Mouse (Mus musculus): Measurements from ENCODE around the gene Usp7. TPM values are rescaled to one million over a fixed set of nuclear protein-coding genes. Genes with fewer than 3 reads are reported as not detected.
A peak's percentile ranks its signal among the peaks of the same experiment; 100 is the strongest.

Gene Usp7
- polyA plus RNA-seq, 1 experiment from 2014 or later: 34.7 TPM

DNA sequence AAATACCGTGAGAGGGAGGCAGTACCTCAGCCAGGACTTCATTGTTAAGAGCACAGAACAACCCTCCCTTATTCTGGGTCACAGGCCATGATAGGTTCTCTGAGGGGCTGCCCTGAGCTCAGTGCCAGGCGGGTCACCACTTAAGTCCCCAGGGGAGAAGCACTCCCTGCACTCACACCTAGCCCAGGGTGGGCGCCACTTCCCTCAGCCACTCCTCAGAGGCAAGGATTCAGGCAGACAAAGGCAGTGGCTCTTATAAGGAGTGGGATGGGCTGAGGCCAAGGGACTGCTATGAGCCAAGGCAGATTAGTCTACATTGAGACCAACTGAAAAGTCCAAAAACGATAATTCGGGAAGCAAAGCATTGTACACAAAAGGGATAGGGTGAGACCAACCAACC lies 126.7 kb downstream of the Usp7 start:
- Histone ChIP-seq H3K4me1 (peaks cover 66% of the 10 kb centered on the region), H3K36me3 (peaks cover 52% of the 10 kb centered on the region)
- no peak for ATAC-seq (ENCODE audit: low FRiP score, low read depth)

DNA sequence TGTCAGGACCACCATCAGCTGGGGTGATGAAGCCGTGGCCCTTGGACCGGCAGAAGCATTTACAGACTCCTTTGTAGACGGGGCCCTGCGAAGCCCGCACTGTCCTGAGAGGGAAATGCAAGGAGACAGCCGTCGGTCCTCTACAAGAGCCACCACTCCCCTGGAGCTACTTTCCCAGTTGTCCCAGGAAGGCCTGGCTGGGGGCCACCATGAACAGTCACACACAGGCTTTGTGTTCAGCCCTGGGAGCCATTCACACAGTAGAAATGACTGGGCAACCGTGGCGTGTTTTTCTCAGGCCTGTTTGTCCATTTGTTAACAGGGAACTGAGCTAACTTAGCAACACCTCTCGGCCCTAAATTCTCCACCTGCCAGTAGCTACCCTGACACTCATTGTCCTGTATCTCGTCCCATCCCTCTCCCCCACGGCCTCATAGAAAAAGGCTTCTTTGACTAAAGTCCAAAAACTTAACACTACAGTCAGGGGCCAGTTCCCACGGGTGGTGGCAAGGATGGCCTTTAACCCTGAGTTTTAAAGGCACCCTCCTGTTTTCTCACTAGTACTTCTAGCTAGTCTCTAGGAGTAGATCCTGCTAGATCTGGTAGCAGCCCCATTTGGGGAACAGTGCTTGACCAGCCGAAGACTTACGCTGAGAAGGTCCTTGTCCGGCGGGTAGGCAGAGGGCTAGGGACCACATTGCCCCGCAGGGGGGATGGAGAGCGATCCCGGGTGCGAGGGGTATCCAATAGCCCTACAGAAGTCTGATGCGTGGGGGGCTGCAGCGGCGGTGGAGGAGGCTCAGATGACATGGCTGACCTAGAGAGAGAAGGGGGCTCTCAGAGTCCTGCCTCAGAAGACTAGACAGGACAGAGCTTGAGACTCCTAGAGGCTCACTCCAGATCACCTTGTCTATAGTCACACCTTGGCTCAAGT lies 128.2 kb downstream of the Usp7 start:
- WGBS: 81% methylated on average over 24 of the region's 24 CpGs
- H3K36me3 ChIP-seq: peaks cover 65% of the 10 kb centered on the region
- H3K27ac ChIP-seq: no peak overlapping the region
- H3K9ac ChIP-seq: no peak overlapping the region; the same call in 1 of the 2 replicates
- ATAC-seq (ENCODE audit: low FRiP score, low read depth): no peak
- H3K4me1 ChIP-seq: peaks cover 52% of the 10 kb centered on the region
- no peaks in the 10 kb centered on the region for H3K9me3 ChIP-seq
- 0 out of 2 replicates have a peak overlapping the region, but pooled peaks have one; percentile 5 for H3K4me2 ChIP-seq (replicated peaks)
- no peaks in the 10 kb centered on the region for H3K27me3 ChIP-seq (replicated peaks)
- H3K4me3 ChIP-seq: no peak overlapping the region

More for the DNA sequence above, 126.7 kb downstream of the Usp7 start:
- Histone ChIP-seq H3K4me3 (no peak overlapping the region), H3K9me3 (no peaks in the 10 kb centered on the region), H3K27ac (no peak overlapping the region), H3K9ac (no peak overlapping the region), H3K27me3 (replicated peaks) (no peaks in the 10 kb centered on the region), H3K4me2 (replicated peaks) (no peak overlapping the region)
- WGBS: 86% methylated on average over 5 of the region's 5 CpGs

DNA sequence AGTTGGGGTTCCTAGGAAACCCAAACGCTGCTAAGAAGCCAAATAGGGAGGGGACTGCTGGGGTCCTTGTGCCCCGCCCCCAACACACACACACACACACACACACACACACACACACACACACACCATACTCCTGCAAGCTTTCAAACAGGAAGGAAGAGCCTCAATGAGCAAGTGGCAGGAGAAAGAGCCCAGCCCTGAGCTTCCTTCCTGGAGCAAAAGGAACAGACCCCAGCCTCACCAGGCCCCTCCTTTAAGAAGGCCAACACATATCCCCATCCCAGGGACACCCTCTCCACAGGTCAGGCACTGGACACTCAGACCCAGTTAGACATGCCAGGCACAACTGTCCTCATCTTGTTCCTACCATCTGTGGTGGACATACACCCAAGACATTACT lies 129.1 kb downstream of the Usp7 start:
- Histone ChIP-seq H3K4me3 (no peak overlapping the region), H3K4me2 (replicated peaks) (no peak overlapping the region), H3K27ac (no peak overlapping the region), H3K9me3 (no peaks in the 10 kb centered on the region), H3K4me1 (peaks cover 43% of the 10 kb centered on the region), H3K36me3 (peaks cover 70% of the 10 kb centered on the region), H3K27me3 (replicated peaks) (no peaks in the 10 kb centered on the region), H3K9ac (no peak overlapping the region)
- 73% methylated on average over 2 of the region's 2 CpGs for WGBS
- ATAC-seq (ENCODE audit: low FRiP score, low read depth): no peak

DNA sequence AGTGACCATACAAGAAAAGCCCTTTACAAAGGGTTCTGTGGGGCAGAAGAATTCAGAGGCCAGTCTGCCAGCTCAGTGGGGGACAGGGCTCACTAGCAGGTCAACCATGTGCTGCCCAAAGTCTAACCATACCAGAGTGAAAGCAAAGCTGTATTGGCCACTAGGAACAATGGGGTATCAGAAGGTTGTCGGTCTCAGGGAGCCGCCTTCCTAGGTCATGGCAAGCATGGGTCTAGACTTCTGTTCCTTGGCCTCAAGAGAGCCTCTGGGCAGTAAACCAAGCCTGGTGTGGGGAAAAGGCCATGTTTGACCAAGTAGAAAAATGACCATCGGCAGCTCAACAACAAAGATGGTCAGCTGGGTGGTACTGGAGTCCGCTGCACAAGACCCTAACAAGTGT lies 133.3 kb downstream of the Usp7 start:
- peaks cover 86% of the 10 kb centered on the region for H3K36me3 ChIP-seq
- H3K9me3 ChIP-seq: no peaks in the 10 kb centered on the region
- peaks cover 8% of the 10 kb centered on the region for H3K4me1 ChIP-seq
- no peak overlapping the region for H3K9ac ChIP-seq
- H3K27me3 ChIP-seq (replicated peaks): no peaks in the 10 kb centered on the region
- ATAC-seq (ENCODE audit: low FRiP score, low read depth): no peak
- H3K27ac ChIP-seq: no peak overlapping the region
- WGBS: 90% methylated on average over 4 of the region's 4 CpGs
- H3K4me3 ChIP-seq: no peak overlapping the region
- H3K4me2 ChIP-seq (replicated peaks): no peak overlapping the region

DNA sequence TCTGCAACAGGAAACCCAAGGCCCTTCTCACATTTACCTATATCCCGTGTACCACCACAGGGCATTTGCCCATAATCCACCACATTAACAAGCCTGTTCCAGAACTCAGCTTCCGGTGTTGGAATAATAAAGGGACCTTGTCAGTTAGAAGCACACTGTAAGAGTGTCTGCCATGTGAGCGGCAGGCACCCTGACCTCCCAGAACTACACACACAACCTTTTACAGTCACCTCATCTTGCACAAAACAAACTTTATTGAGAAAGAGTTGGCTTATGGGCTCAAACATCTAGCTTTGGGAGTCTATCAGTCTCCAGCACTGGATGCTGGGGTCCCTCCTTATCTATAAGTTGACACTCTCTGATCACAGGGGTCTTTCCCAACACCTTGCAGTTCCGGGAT lies 133.8 kb downstream of the Usp7 start:
- Histone ChIP-seq H3K27ac (no peak overlapping the region), H3K27me3 (replicated peaks) (no peaks in the 10 kb centered on the region), H3K9me3 (no peaks in the 10 kb centered on the region), H3K4me3 (no peak overlapping the region), H3K9ac (no peak overlapping the region), H3K36me3 (peaks cover 86% of the 10 kb centered on the region), H3K4me1 (peaks cover 6% of the 10 kb centered on the region), H3K4me2 (replicated peaks) (no peak overlapping the region)
- 84% methylated on average over 4 of the region's 4 CpGs for WGBS
- ATAC-seq (ENCODE audit: low FRiP score, low read depth): no peak

DNA sequence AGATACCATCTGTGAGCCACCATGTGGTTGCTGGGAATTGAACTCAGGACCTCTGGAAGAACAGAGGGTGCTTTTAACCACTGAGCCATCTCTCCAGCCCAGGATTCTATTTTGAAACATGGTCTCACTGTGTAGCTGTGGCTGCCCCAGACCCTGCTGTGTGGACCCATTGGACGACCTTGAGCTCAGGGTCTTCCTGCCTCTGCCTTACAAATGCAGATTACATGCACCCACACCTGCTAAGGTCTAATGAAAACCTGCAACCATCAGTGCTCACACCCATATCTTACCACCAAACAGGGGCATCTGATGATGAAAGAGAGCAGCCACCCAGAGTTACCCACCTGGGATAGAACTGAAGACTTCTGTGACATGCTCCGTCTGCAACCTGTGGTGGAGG lies 135.9 kb downstream of the Usp7 start:
- H3K4me1 ChIP-seq: no peaks in the 10 kb centered on the region; the same call in 1 of the 2 replicates
- H3K4me3 ChIP-seq: no peak overlapping the region
- no peak for ATAC-seq (ENCODE audit: low FRiP score, low read depth)
- no peaks in the 10 kb centered on the region for H3K9me3 ChIP-seq
- H3K27me3 ChIP-seq (replicated peaks): no peaks in the 10 kb centered on the region
- no peak overlapping the region for H3K4me2 ChIP-seq (replicated peaks)
- H3K27ac ChIP-seq: no peak overlapping the region
- H3K36me3 ChIP-seq: peaks cover 84% of the 10 kb centered on the region
- no peak overlapping the region for H3K9ac ChIP-seq
- WGBS: 81% methylated on average over 2 of the region's 2 CpGs

DNA sequence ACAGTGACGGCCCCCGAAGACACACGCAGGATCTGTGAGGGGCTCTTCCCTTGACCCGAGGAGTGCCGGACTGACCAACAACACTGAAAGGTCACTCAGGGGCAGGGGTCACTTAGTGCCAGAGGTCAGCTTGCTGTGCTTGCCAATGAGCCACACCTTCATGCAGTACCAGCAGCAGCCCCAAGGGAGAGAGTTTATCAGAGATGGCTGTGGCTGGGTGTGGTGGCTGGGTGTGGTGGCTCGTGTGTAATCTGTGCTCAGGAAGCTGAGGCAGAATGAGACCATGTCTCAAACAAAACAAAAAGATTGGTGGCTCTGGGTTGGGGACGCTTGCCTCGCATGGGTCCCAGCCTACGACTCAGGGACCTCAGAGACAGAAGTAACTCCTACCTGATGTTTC lies 136.5 kb downstream of the Usp7 start:
- peaks cover 85% of the 10 kb centered on the region for H3K36me3 ChIP-seq

DNA sequence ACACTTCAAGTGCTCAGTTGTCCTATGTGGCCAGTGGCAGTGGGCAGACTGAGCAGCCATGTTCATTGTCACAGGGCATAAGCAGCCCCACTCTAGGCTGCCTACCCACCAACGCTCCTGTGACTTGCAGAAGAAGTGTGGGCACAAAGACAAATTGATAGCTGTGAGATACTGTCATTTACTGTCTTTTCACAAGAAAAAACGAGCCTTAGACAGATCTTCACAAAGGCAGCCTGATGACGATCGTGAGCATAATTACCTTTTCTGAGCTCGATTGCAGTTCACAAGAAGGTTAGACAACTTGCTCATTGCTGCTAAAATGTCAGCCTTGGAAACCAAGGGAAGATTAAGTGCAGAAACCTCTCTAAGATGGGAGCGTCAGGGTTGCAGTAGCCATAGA lies 137.0 kb downstream of the Usp7 start:
- H3K27me3 ChIP-seq (replicated peaks): no peaks in the 10 kb centered on the region
- no peak overlapping the region for H3K4me2 ChIP-seq (replicated peaks)
- H3K4me3 ChIP-seq: no peak overlapping the region
- no peaks in the 10 kb centered on the region for H3K9me3 ChIP-seq
- H3K4me1 ChIP-seq: no peaks in the 10 kb centered on the region; the same call in 1 of the 2 replicates
- no peak for ATAC-seq (ENCODE audit: low FRiP score, low read depth)
- H3K9ac ChIP-seq: no peak overlapping the region
- no peak overlapping the region for H3K27ac ChIP-seq
- 82% methylated on average over 6 of the region's 6 CpGs for WGBS
- H3K36me3 ChIP-seq: peaks cover 82% of the 10 kb centered on the region

More for the DNA sequence above, 136.5 kb downstream of the Usp7 start:
- Histone ChIP-seq H3K4me2 (replicated peaks) (no peak overlapping the region), H3K9ac (no peak overlapping the region), H3K27me3 (replicated peaks) (no peaks in the 10 kb centered on the region), H3K9me3 (no peaks in the 10 kb centered on the region), H3K27ac (no peak overlapping the region), H3K4me1 (no peaks in the 10 kb centered on the region; the same call in 1 of the 2 replicates), H3K4me3 (no peak overlapping the region)
- peak; percentile 17; the same call in 1 of the 2 replicates for ATAC-seq (ENCODE audit: low FRiP score, low read depth)
- 88% methylated on average over 9 of the region's 9 CpGs for WGBS

DNA sequence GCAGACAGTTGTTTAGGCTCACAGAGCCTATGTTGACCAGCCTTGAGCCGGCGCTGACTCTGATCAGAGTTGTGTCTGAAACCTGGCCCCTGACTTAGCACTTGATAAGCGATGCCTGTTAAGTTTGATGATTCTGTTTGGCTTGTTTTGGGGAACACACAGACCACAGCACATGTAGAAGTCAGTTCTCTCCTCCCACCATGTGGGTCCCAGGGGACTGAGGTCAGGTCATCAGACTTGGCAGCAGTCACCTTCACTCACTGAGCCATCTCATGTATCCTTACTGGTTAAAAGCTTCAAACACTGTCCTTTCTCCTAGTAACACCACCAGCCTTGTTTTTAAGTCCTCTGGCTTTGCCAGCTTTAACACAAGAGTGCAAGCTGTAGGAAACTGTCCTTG lies 142.1 kb downstream of the Usp7 start:
- Histone ChIP-seq H3K9me3 (no peaks in the 10 kb centered on the region), H3K4me2 (replicated peaks) (no peak overlapping the region), H3K4me3 (no peak overlapping the region), H3K9ac (no peak overlapping the region), H3K36me3 (peaks cover 88% of the 10 kb centered on the region), H3K27me3 (replicated peaks) (no peaks in the 10 kb centered on the region), H3K4me1 (no peaks in the 10 kb centered on the region), H3K27ac (no peak overlapping the region)
- WGBS: 93% methylated on average over 3 of the region's 3 CpGs
- no peak for ATAC-seq (ENCODE audit: low FRiP score, low read depth)

DNA sequence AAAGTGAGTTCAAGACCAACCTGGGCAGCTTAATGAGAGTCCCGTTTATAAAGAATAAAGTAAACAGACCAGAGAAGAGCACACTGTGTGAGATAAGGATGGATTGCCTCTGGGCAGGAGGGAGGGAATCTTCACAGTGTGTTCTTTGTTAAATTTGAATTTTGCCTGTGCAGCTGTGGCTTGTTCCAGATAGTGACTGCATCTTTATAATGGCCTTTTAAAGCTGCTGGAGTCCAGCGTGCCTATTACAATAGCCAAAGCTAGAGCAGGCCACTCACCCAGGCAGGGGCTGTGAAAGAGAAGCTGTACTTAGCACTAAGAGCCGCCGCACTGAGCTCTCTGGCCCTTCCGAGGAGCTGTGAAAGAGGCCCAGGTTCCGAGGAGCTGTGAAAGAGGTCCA lies 146.6 kb downstream of the Usp7 start:
- H3K27me3 ChIP-seq (replicated peaks): no peaks in the 10 kb centered on the region
- no peak overlapping the region for H3K9ac ChIP-seq
- no peak for ATAC-seq (ENCODE audit: low FRiP score, low read depth)
- peaks cover 75% of the 10 kb centered on the region for H3K36me3 ChIP-seq
- H3K4me1 ChIP-seq: no peaks in the 10 kb centered on the region
- no peak overlapping the region for H3K4me2 ChIP-seq (replicated peaks)
- no peaks in the 10 kb centered on the region for H3K9me3 ChIP-seq
- no peak overlapping the region for H3K27ac ChIP-seq
- H3K4me3 ChIP-seq: no peak overlapping the region
- 81% methylated on average over 6 of the region's 6 CpGs for WGBS

DNA sequence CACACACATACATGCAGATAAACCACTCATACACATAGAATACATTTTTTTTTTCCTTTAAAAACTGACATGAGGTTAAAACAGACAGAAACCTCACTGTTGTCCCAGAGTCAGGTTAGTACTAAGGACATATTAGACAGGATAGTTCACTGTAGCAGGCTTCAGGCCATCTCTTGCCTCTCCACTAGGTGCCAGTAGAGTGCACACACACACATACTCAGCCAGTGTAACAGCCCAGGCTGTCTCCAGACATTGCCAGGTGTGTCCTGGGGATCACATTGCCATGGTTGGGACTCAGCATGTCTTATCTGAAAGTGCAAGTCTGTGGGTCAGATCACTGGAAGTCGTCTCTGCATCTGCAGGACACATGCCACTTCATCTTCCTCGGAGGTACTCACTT lies 148.3 kb downstream of the Usp7 start:
- no peak for ATAC-seq (ENCODE audit: low FRiP score, low read depth)
- H3K9me3 ChIP-seq: no peaks in the 10 kb centered on the region
- no peaks in the 10 kb centered on the region for H3K27me3 ChIP-seq (replicated peaks)
- H3K4me2 ChIP-seq (replicated peaks): no peak overlapping the region
- peaks cover 60% of the 10 kb centered on the region for H3K36me3 ChIP-seq
- no peak overlapping the region for H3K9ac ChIP-seq
- WGBS: 79% methylated on average over 2 of the region's 2 CpGs
- H3K4me1 ChIP-seq: no peaks in the 10 kb centered on the region
- no peak overlapping the region for H3K4me3 ChIP-seq
- H3K27ac ChIP-seq: no peak overlapping the region

Measured in neural tube, embryonic 12.5 days (tissue).